Comparison of ENCODE assay signal across 26 mouse cellular contexts in genomic region chr13:97216196-97216595, GRCm38 (mm10). TPM values are rescaled to one million over a fixed set of nuclear protein-coding genes. Genes with fewer than 3 reads are reported as not detected.
A peak's percentile ranks its signal among the peaks of the same experiment; 100 is the strongest.
DNase-seq lines count a peak whose midpoint lies in the region; ATAC-seq and TF ChIP-seq lines count a peak whose summit lies in the region.
"Had no signal": no experiment of that assay in that cellular context is flagged by ENCODE, and none has a peak within 500 bp of the region (broad histone marks: within the 10 kb centered on the region; RNA-seq: fewer than 3 reads in every experiment).

No protein-coding gene starts in this region.

- 82% methylated on average over 5 of the region's 5 CpGs for WGBS in midbrain, embryonic 12.5 days
- WGBS in midbrain, embryonic 13.5 days: 85% methylated on average over 5 of the region's 5 CpGs
- WGBS in limb, embryonic 11.5 days: 25% methylated on average over 5 of the region's 5 CpGs
- WGBS in limb, embryonic 14.5 days: 11% methylated on average over 5 of the region's 5 CpGs

- H3K4me2 ChIP-seq in midbrain, embryonic 12.5 days (replicated peaks): no peak overlapping the region
- no peak overlapping the region for H3K4me2 ChIP-seq in midbrain, embryonic 13.5 days (replicated peaks)
- H3K4me2 ChIP-seq in limb, embryonic 11.5 days (ENCODE audit: low read depth, severe bottlenecking): no peak overlapping the region
- H3K4me2 ChIP-seq in limb, embryonic 14.5 days (replicated peaks; ENCODE audit: low read depth, low read length, severe bottlenecking): no peak overlapping the region; the same call in 1 of the 2 replicates
- H3K4me2 ChIP-seq: embryonic facial prominence, embryonic 12.5 days; embryonic facial prominence, embryonic 15.5 days; forebrain, embryonic 13.5 days; heart, embryonic 11.5 days; hindbrain, embryonic 12.5 days; hindbrain, embryonic 15.5 days; intestine, embryonic 15.5 days had no signal

- H3K9me3 ChIP-seq in midbrain, embryonic 12.5 days: no peaks in the 10 kb centered on the region
- no peaks in the 10 kb centered on the region for H3K9me3 ChIP-seq in midbrain, embryonic 13.5 days
- no peaks in the 10 kb centered on the region for H3K9me3 ChIP-seq in limb, embryonic 11.5 days (ENCODE audit: control insufficient read depth, low read length)
- H3K9me3 ChIP-seq in limb, embryonic 14.5 days (ENCODE audit: control insufficient read depth, low read length): no peaks in the 10 kb centered on the region
- H3K9me3 ChIP-seq: embryonic facial prominence, embryonic 12.5 days; embryonic facial prominence, embryonic 15.5 days; forebrain, embryonic 13.5 days; hindbrain, embryonic 12.5 days; hindbrain, embryonic 15.5 days; intestine, embryonic 15.5 days had no signal

- 0 out of 2 replicates have a peak overlapping the region, but pooled peaks have one; percentile 39 for H3K27ac ChIP-seq in midbrain, embryonic 12.5 days (replicated peaks)
- H3K27ac ChIP-seq in midbrain, embryonic 13.5 days: no peak overlapping the region
- H3K27ac ChIP-seq in limb, embryonic 11.5 days (replicated peaks; ENCODE audit: low read depth, low read length): no peak overlapping the region
- H3K27ac ChIP-seq in limb, embryonic 14.5 days (replicated peaks; ENCODE audit: low read depth, low read length): no peak overlapping the region; the same call in 1 of the 2 replicates
- H3K27ac ChIP-seq: embryonic facial prominence, embryonic 12.5 days; embryonic facial prominence, embryonic 15.5 days; forebrain, embryonic 13.5 days; hindbrain, embryonic 12.5 days; hindbrain, embryonic 15.5 days; intestine, embryonic 15.5 days had no signal

- no peak overlapping the region for H3K4me3 ChIP-seq in midbrain, embryonic 12.5 days
- no peak overlapping the region for H3K4me3 ChIP-seq in midbrain, embryonic 13.5 days (replicated peaks)
- no peak overlapping the region for H3K4me3 ChIP-seq in limb, embryonic 11.5 days (ENCODE audit: low read depth, low read length)
- no peak overlapping the region for H3K4me3 ChIP-seq in limb, embryonic 14.5 days (replicated peaks; ENCODE audit: low read length)
- H3K4me3 ChIP-seq: embryonic facial prominence, embryonic 12.5 days; embryonic facial prominence, embryonic 15.5 days; erythroblast, embryonic 14.5 days; forebrain, embryonic 13.5 days; hindbrain, embryonic 12.5 days; hindbrain, embryonic 15.5 days; intestine, embryonic 15.5 days had no signal

- ATAC-seq in midbrain, embryonic 12.5 days (ENCODE audit: low FRiP score, low read depth): no peak
- ATAC-seq in midbrain, embryonic 13.5 days: no peak
- peak; percentile 65 for ATAC-seq in limb, embryonic 11.5 days (ENCODE audit: insufficient number of reproducible peaks, low FRiP score, low TSS enrichment, low read depth)
- peak; percentile 64; the same call in 1 of the 2 replicates for ATAC-seq in limb, embryonic 14.5 days (ENCODE audit: low FRiP score, low read depth)
- ATAC-seq in erythroblast, adult 5-6 weeks (replicated peaks; ENCODE audit: low FRiP score, poor library complexity, severe bottlenecking): no peak
- ATAC-seq: activated CD4-positive, CD25-positive, alpha-beta regulatory T cell, adult 4 months; CD4-positive, CD25-positive, alpha-beta regulatory T cell, adult 4 months; intestine, embryonic 15.5 days had no signal

- no peaks in the 10 kb centered on the region for H3K27me3 ChIP-seq in midbrain, embryonic 12.5 days
- H3K27me3 ChIP-seq in midbrain, embryonic 13.5 days: no peaks in the 10 kb centered on the region
- H3K27me3 ChIP-seq in limb, embryonic 11.5 days (ENCODE audit: control insufficient read depth, insufficient read depth, low read length): no peaks in the 10 kb centered on the region
- H3K27me3 ChIP-seq in limb, embryonic 14.5 days (ENCODE audit: control insufficient read depth, insufficient read depth, low read length): no peaks in the 10 kb centered on the region
- H3K27me3 ChIP-seq: embryonic facial prominence, embryonic 12.5 days; embryonic facial prominence, embryonic 15.5 days; forebrain, embryonic 13.5 days; hindbrain, embryonic 12.5 days; hindbrain, embryonic 15.5 days; intestine, embryonic 15.5 days had no signal

- peaks cover 22% of the 10 kb centered on the region for H3K4me1 ChIP-seq in midbrain, embryonic 12.5 days
- peaks cover 24% of the 10 kb centered on the region for H3K4me1 ChIP-seq in midbrain, embryonic 13.5 days (replicated peaks)
- peaks cover 9% of the 10 kb centered on the region for H3K4me1 ChIP-seq in limb, embryonic 11.5 days (ENCODE audit: control insufficient read depth, insufficient read depth, low read length)
- H3K4me1 ChIP-seq in limb, embryonic 14.5 days (ENCODE audit: control insufficient read depth, insufficient read depth, low read length): peaks cover 21% of the 10 kb centered on the region
- H3K4me1 ChIP-seq: embryonic facial prominence, embryonic 15.5 days; hindbrain, embryonic 15.5 days; intestine, embryonic 15.5 days had no signal

- H3K9ac ChIP-seq in midbrain, embryonic 12.5 days (replicated peaks): no peak overlapping the region
- no peak overlapping the region for H3K9ac ChIP-seq in midbrain, embryonic 13.5 days (replicated peaks)
- H3K9ac ChIP-seq in limb, embryonic 11.5 days (ENCODE audit: low read length): no peak overlapping the region
- H3K9ac ChIP-seq in limb, embryonic 14.5 days (ENCODE audit: low read depth, low read length, severe bottlenecking): no peak overlapping the region
- H3K9ac ChIP-seq: embryonic facial prominence, embryonic 12.5 days; embryonic facial prominence, embryonic 15.5 days; forebrain, embryonic 13.5 days; forebrain, postnatal 0 days; hindbrain, embryonic 12.5 days; hindbrain, embryonic 15.5 days; intestine, embryonic 15.5 days had no signal

- DNase-seq in hindlimb bud, embryonic 11.5 days (ENCODE audit: extremely low spot score, low read depth, low spot score): peak; percentile 81
- DNase-seq in limb, embryonic 11.5 days (ENCODE audit: low spot score): no peak
- peak; percentile 79 for DNase-seq in limb, embryonic 14.5 days (ENCODE audit: low spot score)
- DNase-seq in adrenal gland, adult 18-20 months (ENCODE audit: low spot score in 2 of 2): no peak
- DNase-seq: adrenal gland, postnatal 10 days; adrenal gland, postnatal 36 days; cerebellum, adult 18-20 months; cerebellum, adult 9-10 months; cerebellum, postnatal 14 days; forebrain, postnatal 0 days; gastrocnemius, postnatal 10 days; gastrocnemius, postnatal 36 days had no signal

- TF ChIP-seq POLR2A in limb, embryonic 14.5 days (IDR thresholded peaks at IDR 0.05; ENCODE audit: borderline replicate concordance, extremely low read depth, insufficient read depth, insufficient read length): no peak

- no peaks in the 10 kb centered on the region for H3K36me3 ChIP-seq in midbrain, embryonic 12.5 days
- no peaks in the 10 kb centered on the region for H3K36me3 ChIP-seq in midbrain, embryonic 13.5 days
- no peaks in the 10 kb centered on the region for H3K36me3 ChIP-seq in limb, embryonic 11.5 days (ENCODE audit: control insufficient read depth, insufficient read depth, low read length)
- H3K36me3 ChIP-seq in limb, embryonic 14.5 days (ENCODE audit: control insufficient read depth, insufficient read depth, low read length): no peaks in the 10 kb centered on the region
- H3K36me3 ChIP-seq: embryonic facial prominence, embryonic 12.5 days; embryonic facial prominence, embryonic 15.5 days; hindbrain, embryonic 12.5 days; hindbrain, embryonic 15.5 days; intestine, embryonic 15.5 days had no signal

RNA-seq across cellular contexts. Expression of gene Hexb, which starts 18.0 kb away (rescaled TPM):
- polyA plus RNA-seq in midbrain, embryonic 12.5 days (2016; fragmentation: Nextera tagmentation; extraction: Ambion mirVana): 23.8 and 24.2 TPM in 2 replicates
- 26.1 and 26.4 TPM in 2 replicates for polyA plus RNA-seq in midbrain, embryonic 13.5 days (2015; fragmentation: Nextera tagmentation; extraction: Ambion mirVana)
- 20.8 and 22.2 TPM in 2 replicates for polyA plus RNA-seq in limb, embryonic 11.5 days (2014; fragmentation: Nextera tagmentation; extraction: Ambion mirVana)
- polyA plus RNA-seq in limb, embryonic 14.5 days (2012; rRNA removed): 46.3 and 50.7 TPM in 2 replicates
- polyA plus RNA-seq in limb, embryonic 14.5 days (2014; fragmentation: Nextera tagmentation; extraction: Ambion mirVana): 60.1 and 60.5 TPM in 2 replicates
- 10 to 100 TPM; 40.3 to 48.1 TPM for total RNA-seq in adrenal gland, adult 18-20 months (2021)
- total RNA-seq in erythroblast, adult 5-6 weeks (2015; ENCODE audit: low replicate concordance): 43.3 and 54.6 TPM in 2 replicates
- 18.8 and 34.1 TPM in 2 replicates for total RNA-seq in erythroblast, adult 5-6 weeks (2017; ENCODE audit: low replicate concordance)

RNA-seq across cellular contexts. Expression of gene Enc1, which starts 24.7 kb away (rescaled TPM):
- 21.9 and 22.0 TPM in 2 replicates for polyA plus RNA-seq in midbrain, embryonic 12.5 days (2016; fragmentation: Nextera tagmentation; extraction: Ambion mirVana)
- polyA plus RNA-seq in midbrain, embryonic 13.5 days (2015; fragmentation: Nextera tagmentation; extraction: Ambion mirVana): 50.2 and 52.1 TPM in 2 replicates
- 6.7 and 7.3 TPM in 2 replicates for polyA plus RNA-seq in limb, embryonic 11.5 days (2014; fragmentation: Nextera tagmentation; extraction: Ambion mirVana)
- 33.5 and 40.7 TPM in 2 replicates for polyA plus RNA-seq in limb, embryonic 14.5 days (2012; rRNA removed)
- polyA plus RNA-seq in limb, embryonic 14.5 days (2014; fragmentation: Nextera tagmentation; extraction: Ambion mirVana): 8.9 and 12.1 TPM in 2 replicates
- 10 to 100 TPM in 1 of 2 experiments, 1 to 10 TPM in 1; 6.2 to 10.6 TPM for total RNA-seq in adrenal gland, adult 18-20 months (2021)
- 0.21 TPM in 1 of 2 replicates, not detected in the other for total RNA-seq in erythroblast, adult 5-6 weeks (2015; ENCODE audit: low replicate concordance)
- 0.17 and 0.56 TPM in 2 replicates for total RNA-seq in erythroblast, adult 5-6 weeks (2017; ENCODE audit: low replicate concordance)
- total RNA-seq: MEL had no signal

Comparison
In these comparisons a context has a peak if more than half of its experiments do, and no peak if none do; other contexts are left out.
1. DNase-seq: peak in hindlimb bud, embryonic 11.5 days (single experiment) and limb, embryonic 14.5 days (single experiment); none in limb, embryonic 11.5 days (single experiment) and adrenal gland, adult 18-20 months (0 of 2).
2. ATAC-seq: peak in limb, embryonic 11.5 days (single experiment) and limb, embryonic 14.5 days (single experiment); none in midbrain, embryonic 12.5 days (single experiment), midbrain, embryonic 13.5 days (single experiment) and erythroblast, adult 5-6 weeks (single experiment).